Mouse (Mus musculus): ENCODE data around the gene Tcaf1.

- TF ChIP-seq CTCF (IDR thresholded peaks at IDR 0.05; ENCODE audit: low read depth): no peak
- TF ChIP-seq EP300 (IDR thresholded peaks at IDR 0.05; ENCODE audit: low read depth): no peak
These were observed 17.8 kb downstream of the Tcaf1 start for GRCm38 (mm10) chr6:42692154-42692516.

All from liver, embryonic 14.5 days (tissue).